Mouse (Mus musculus): Measurements from ENCODE around the gene Dcaf6. TPM values are rescaled to one million over a fixed set of nuclear protein-coding genes. Genes with fewer than 3 reads are reported as not detected.

Dcaf6 gene
- polyA plus RNA-seq, 1 experiment from 2014 or later = 17.4 TPM

- ATAC-seq = no peak
- Histone ChIP-seq H3K4me2 (ENCODE audit: low read depth, low read length) (peak overlapping the region; percentile 85), H3K36me3 (replicated peaks; ENCODE audit: insufficient read depth, low read length) (no peaks in the 10 kb centered on the region), H3K4me1 (ENCODE audit: insufficient read depth) (no peaks in the 10 kb centered on the region), H3K4me3 (ENCODE audit: low read depth, low read length) (peak overlapping the region; percentile 82), H3K9me3 (ENCODE audit: low read length) (no peaks in the 10 kb centered on the region), H3K27ac (ENCODE audit: low read depth) (peak overlapping the region; percentile 99), H3K27me3 (ENCODE audit: insufficient read depth, low read length) (no peaks in the 10 kb centered on the region), H3K9ac (replicated peaks) (peak overlapping the region; percentile 96)
- under 1% methylated on average over 9 of the region's 9 CpGs for WGBS (ENCODE audit: insufficient replicate concordance)
- DNase-seq = peak; percentile 62
- no peak for TF ChIP-seq EP300 (IDR thresholded peaks at IDR 0.05; ENCODE audit: low read depth)
- TF ChIP-seq CTCF (IDR thresholded peaks at IDR 0.05; ENCODE audit: low read depth) = no peak
Measured at GRCm38 (mm10) chr1:165461681-165462080, 1.4 kb upstream of the Dcaf6 start.

GRCm38 (mm10) chr1:165460801-165461377 is 614 bp upstream of the Dcaf6 start:
- WGBS (ENCODE audit: insufficient replicate concordance) = under 1% methylated on average over 40 of the region's 41 CpGs
- peak; percentile 100 for DNase-seq
- Histone ChIP-seq H3K36me3 (replicated peaks; ENCODE audit: insufficient read depth, low read length) (no peaks in the 10 kb centered on the region), H3K9me3 (ENCODE audit: low read length) (no peaks in the 10 kb centered on the region), H3K27me3 (ENCODE audit: insufficient read depth, low read length) (no peaks in the 10 kb centered on the region), H3K27ac (ENCODE audit: low read depth) (peak overlapping the region; percentile 99), H3K4me1 (ENCODE audit: insufficient read depth) (no peaks in the 10 kb centered on the region), H3K9ac (replicated peaks) (peak overlapping the region; percentile 99), H3K4me3 (ENCODE audit: low read depth, low read length) (peak overlapping the region; percentile 98), H3K4me2 (ENCODE audit: low read depth, low read length) (peak overlapping the region; percentile 85)
- no peak; the same call in none of the 2 replicates for TF ChIP-seq EP300 (IDR thresholded peaks at IDR 0.05; ENCODE audit: low read depth)
- peak; percentile 73 for TF ChIP-seq CTCF (IDR thresholded peaks at IDR 0.05; ENCODE audit: low read depth)
- peak; percentile 89 for ATAC-seq

GRCm38 (mm10) chr1:165459503-165460181 is 633 bp downstream of the Dcaf6 start:
- Histone ChIP-seq H3K4me1 (ENCODE audit: insufficient read depth) (no peaks in the 10 kb centered on the region), H3K36me3 (replicated peaks; ENCODE audit: insufficient read depth, low read length) (no peaks in the 10 kb centered on the region), H3K9me3 (ENCODE audit: low read length) (no peaks in the 10 kb centered on the region), H3K9ac (replicated peaks) (peak overlapping the region; percentile 99), H3K4me2 (ENCODE audit: low read depth, low read length) (peak overlapping the region; percentile 74), H3K4me3 (ENCODE audit: low read depth, low read length) (peak overlapping the region; percentile 98), H3K27ac (ENCODE audit: low read depth) (peak overlapping the region; percentile 99), H3K27me3 (ENCODE audit: insufficient read depth, low read length) (no peaks in the 10 kb centered on the region)
- TF ChIP-seq EP300 (IDR thresholded peaks at IDR 0.05; ENCODE audit: low read depth) (no peak), CTCF (IDR thresholded peaks at IDR 0.05; ENCODE audit: low read depth) (no peak)
- DNase-seq (peak; percentile 71), ATAC-seq (peak; percentile 3; the same call in 1 of the 2 replicates)
- under 1% methylated on average over 51 of the region's 60 CpGs for WGBS (ENCODE audit: insufficient replicate concordance)

GRCm38 (mm10) chr1:165459041-165459502 is 1.2 kb downstream of the Dcaf6 start:
- peaks cover 4% of the 10 kb centered on the region; the same call in 1 of the 2 replicates for H3K9me3 ChIP-seq (ENCODE audit: low read length)
- H3K4me3 ChIP-seq (ENCODE audit: low read depth, low read length) = peak overlapping the region; percentile 98
- DNase-seq = no peak
- TF ChIP-seq EP300 (IDR thresholded peaks at IDR 0.05; ENCODE audit: low read depth) (no peak), CTCF (IDR thresholded peaks at IDR 0.05; ENCODE audit: low read depth) (no peak)
- peak overlapping the region; percentile 99 for H3K9ac ChIP-seq (replicated peaks)
- no peaks in the 10 kb centered on the region for H3K4me1 ChIP-seq (ENCODE audit: insufficient read depth)
- peak overlapping the region; percentile 74 for H3K4me2 ChIP-seq (ENCODE audit: low read depth, low read length)
- no peaks in the 10 kb centered on the region for H3K27me3 ChIP-seq (ENCODE audit: insufficient read depth, low read length)
- no peak for ATAC-seq
- peak overlapping the region; percentile 99 for H3K27ac ChIP-seq (ENCODE audit: low read depth)
- 9% methylated on average over 7 of the region's 7 CpGs for WGBS (ENCODE audit: insufficient replicate concordance)
- 0 out of 2 replicates have a peak, but pooled peaks cover 3% of the 10 kb centered on the region for H3K36me3 ChIP-seq (replicated peaks; ENCODE audit: insufficient read depth, low read length)

- ATAC-seq (no peak), DNase-seq (no peak)
- no peak for TF ChIP-seq EP300 (IDR thresholded peaks at IDR 0.05; ENCODE audit: low read depth)
- TF ChIP-seq CTCF (IDR thresholded peaks at IDR 0.05; ENCODE audit: low read depth) = no peak
- H3K4me1 ChIP-seq (ENCODE audit: insufficient read depth) = peaks cover 6% of the 10 kb centered on the region; the same call in 1 of the 2 replicates
- no peak overlapping the region for H3K9ac ChIP-seq (replicated peaks)
- H3K9me3 ChIP-seq (ENCODE audit: low read length) = no peaks in the 10 kb centered on the region
- no peak overlapping the region for H3K27ac ChIP-seq (ENCODE audit: low read depth)
- no peak overlapping the region for H3K4me3 ChIP-seq (ENCODE audit: low read depth, low read length)
- 91% methylated on average over 3 of the region's 3 CpGs for whole genome bisulfite sequencing (ENCODE audit: insufficient replicate concordance)
- no peaks in the 10 kb centered on the region for H3K36me3 ChIP-seq (replicated peaks; ENCODE audit: insufficient read depth, low read length)
- H3K27me3 ChIP-seq (ENCODE audit: insufficient read depth, low read length) = no peaks in the 10 kb centered on the region
- no peak overlapping the region for H3K4me2 ChIP-seq (ENCODE audit: low read depth, low read length)
Measured at GRCm38 (mm10) chr1:165441719-165442118, 18.6 kb downstream of the Dcaf6 start.

- H3K9me3 ChIP-seq (ENCODE audit: low read length) = no peaks in the 10 kb centered on the region
- H3K4me1 ChIP-seq (ENCODE audit: insufficient read depth) = peaks cover 6% of the 10 kb centered on the region; the same call in 1 of the 2 replicates
- H3K36me3 ChIP-seq (replicated peaks; ENCODE audit: insufficient read depth, low read length) = no peaks in the 10 kb centered on the region
- H3K9ac ChIP-seq (replicated peaks) = no peak overlapping the region
- no peak overlapping the region for H3K27ac ChIP-seq (ENCODE audit: low read depth)
- no peak for DNase-seq
- no peak overlapping the region for H3K4me3 ChIP-seq (ENCODE audit: low read depth, low read length)
- H3K4me2 ChIP-seq (ENCODE audit: low read depth, low read length) = no peak overlapping the region
- ATAC-seq = no peak
- H3K27me3 ChIP-seq (ENCODE audit: insufficient read depth, low read length) = no peaks in the 10 kb centered on the region
- TF ChIP-seq CTCF (IDR thresholded peaks at IDR 0.05; ENCODE audit: low read depth) (no peak), EP300 (IDR thresholded peaks at IDR 0.05; ENCODE audit: low read depth) (no peak)
Measured at GRCm38 (mm10) chr1:165441201-165441600, 19.1 kb downstream of the Dcaf6 start.

Measured in liver, postnatal 0 days (tissue).